Mouse (Mus musculus) thymus, adult 2 months (tissue): ENCODE measurements at regions not wholly inside any gene's neighbourhood (a gene's known extent, or its start where the extent isn't known, plus 50 kb on each side); places are given as distances from the start of the nearest gene placed in this dataset.

Source experiments
- DNase-seq: peaks from one replicate; pipeline ENCODE4 v3.0.0; 2021
- H3K27ac ChIP-seq: fragments of 200-500 bp; 2 replicates; pipeline ENCODE4 v1.5.1; 2012; ENCODE audit warnings: low read length, control low read depth; ENCODE audit not compliant: control insufficient read depth, insufficient read depth
- H3K27me3 ChIP-seq: fragments of 200-500 bp; 2 replicates; pipeline ENCODE4 v1.6.1; 2012; ENCODE audit warnings: mild to moderate bottlenecking, low read length, moderate library complexity, mixed read lengths; ENCODE audit not compliant: control insufficient read depth, insufficient read depth
- H3K36me3 ChIP-seq: fragments of 200-500 bp; 2 replicates; pipeline ENCODE4 v1.6.1; 2012; ENCODE audit warnings: mild to moderate bottlenecking, low read length, moderate library complexity; ENCODE audit not compliant: control insufficient read depth, insufficient read depth
- H3K4me1 ChIP-seq: fragments of 200-500 bp; replicated peaks from 2 replicates; pipeline ENCODE4 v1.6.1; 2012; ENCODE audit warnings: low read length; ENCODE audit not compliant: control insufficient read depth, insufficient read depth
- H3K4me3 ChIP-seq: fragments of 200-500 bp; 2 replicates; pipeline ENCODE4 v1.5.1; 2012; ENCODE audit warnings: mild to moderate bottlenecking, low read length, control low read depth, moderate library complexity; ENCODE audit not compliant: control insufficient read depth, insufficient read depth
- CTCF ChIP-seq: fragments of 200-500 bp; IDR thresholded peaks from 2 replicates; pipeline ENCODE4 v1.5.1; 2012; ENCODE audit warnings: mild to moderate bottlenecking, control low read depth, low read length, moderate library complexity, borderline replicate concordance; ENCODE audit not compliant: control insufficient read depth, poor library complexity, insufficient read depth; ENCODE audit errors: extremely low read depth
- POLR2A ChIP-seq: fragments of 200-500 bp; IDR thresholded peaks from 2 replicates; pipeline ENCODE4 v1.6.1; 2012; ENCODE audit warnings: mild to moderate bottlenecking, low read length, control low read depth, moderate library complexity; ENCODE audit not compliant: control insufficient read depth, poor library complexity, insufficient read depth; ENCODE audit errors: extremely low read depth
- WGBS: fragments of 180-500 bp; shearing (Covaris S2); methylation state at CpG from one replicate; pipeline ENCODE4 v1.1.7; 2018; 5-methylcytosine and 5-hydroxymethylcytosine counted together

DNA sequence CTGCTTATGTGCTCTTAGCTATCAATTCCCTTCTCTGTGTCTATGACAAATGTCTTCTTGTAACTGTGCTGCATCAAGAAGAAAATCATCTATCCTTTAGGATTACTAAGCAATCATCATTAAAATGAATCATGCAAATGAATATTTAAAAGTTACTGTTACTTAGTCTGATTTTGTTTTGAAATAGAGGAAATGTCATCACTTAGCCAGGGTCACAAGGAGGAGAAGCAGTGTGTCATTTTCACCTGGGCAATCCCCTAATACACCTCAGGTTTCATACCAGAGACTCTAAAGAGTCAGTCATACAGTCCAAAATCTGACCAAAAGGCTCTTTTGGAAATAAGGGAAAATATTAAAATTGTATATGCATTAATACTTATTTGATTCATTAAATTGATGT lies 74.2 kb upstream of the Klf6 start:
- no peak for TF ChIP-seq POLR2A
- TF ChIP-seq CTCF = no peak
- no peak for DNase-seq
- Histone ChIP-seq H3K4me3 (no peak overlapping the region), H3K27me3 (no peaks in the 10 kb centered on the region), H3K4me1 (no peaks in the 10 kb centered on the region), H3K36me3 (no peaks in the 10 kb centered on the region), H3K27ac (no peak overlapping the region)

DNA sequence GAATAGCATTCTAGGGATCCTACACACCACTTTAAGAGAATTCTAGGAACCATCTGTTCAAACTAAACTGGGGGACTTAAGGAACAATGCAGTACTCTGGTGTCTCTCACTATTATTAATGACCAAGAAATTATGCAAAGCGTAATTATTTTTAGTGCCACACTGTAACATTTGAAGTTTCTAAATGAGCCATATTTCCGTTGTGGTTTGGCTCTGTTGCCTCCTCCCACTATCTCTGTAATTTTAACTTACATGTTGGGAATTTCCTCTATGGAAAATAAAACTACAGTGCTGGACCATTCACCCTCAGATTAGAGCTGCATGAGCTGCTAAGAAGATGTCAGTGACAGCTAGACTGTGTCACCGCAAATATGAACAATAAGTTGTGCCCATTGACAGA lies 72.0 kb upstream of the Klf6 start:
- Histone ChIP-seq H3K36me3 (no peaks in the 10 kb centered on the region), H3K4me3 (no peak overlapping the region), H3K27me3 (no peaks in the 10 kb centered on the region), H3K4me1 (no peaks in the 10 kb centered on the region), H3K27ac (no peak overlapping the region)
- no peak for TF ChIP-seq POLR2A
- TF ChIP-seq CTCF = no peak
- DNase-seq = no peak
- WGBS = 74% methylated on average over 3 of the region's 3 CpGs

- no peaks in the 10 kb centered on the region for H3K36me3 ChIP-seq
- TF ChIP-seq CTCF (no peak), POLR2A (no peak)
- H3K4me1 ChIP-seq = peaks cover 4% of the 10 kb centered on the region
- H3K4me3 ChIP-seq = no peak overlapping the region
- WGBS = 94% methylated on average over 7 of the region's 7 CpGs
- no peak for DNase-seq
- no peak overlapping the region for H3K27ac ChIP-seq
- no peaks in the 10 kb centered on the region for H3K27me3 ChIP-seq
Measured at GRCm38 (mm10) chr13:5802079-5802478, 59.2 kb upstream of the Klf6 start.

DNA sequence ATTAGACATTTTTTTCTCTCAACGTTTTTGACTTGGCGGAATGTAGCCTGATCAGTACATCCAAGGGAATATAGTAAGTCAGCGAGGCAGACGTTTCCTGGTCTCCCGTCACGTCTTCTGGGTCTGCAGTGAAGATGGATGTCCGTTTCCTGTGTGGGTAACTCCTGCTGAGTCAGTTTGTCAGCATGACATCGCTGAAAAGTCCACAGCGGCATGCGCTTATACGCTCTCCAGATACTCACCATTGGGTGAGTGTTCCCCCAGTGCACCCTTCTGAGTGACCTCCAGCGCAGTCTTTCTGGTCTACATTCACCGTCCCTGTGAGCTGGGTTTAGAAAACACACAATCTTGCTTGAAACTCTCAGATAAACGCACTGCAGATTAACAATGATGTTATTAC lies 58.5 kb upstream of the Klf6 start:
- WGBS = 59% methylated on average over 14 of the region's 14 CpGs
- Histone ChIP-seq H3K4me1 (peaks cover 4% of the 10 kb centered on the region), H3K27ac (no peak overlapping the region), H3K4me3 (no peak overlapping the region), H3K36me3 (no peaks in the 10 kb centered on the region), H3K27me3 (no peaks in the 10 kb centered on the region)
- DNase-seq = no peak
- TF ChIP-seq POLR2A = no peak
- TF ChIP-seq CTCF = no peak

DNA sequence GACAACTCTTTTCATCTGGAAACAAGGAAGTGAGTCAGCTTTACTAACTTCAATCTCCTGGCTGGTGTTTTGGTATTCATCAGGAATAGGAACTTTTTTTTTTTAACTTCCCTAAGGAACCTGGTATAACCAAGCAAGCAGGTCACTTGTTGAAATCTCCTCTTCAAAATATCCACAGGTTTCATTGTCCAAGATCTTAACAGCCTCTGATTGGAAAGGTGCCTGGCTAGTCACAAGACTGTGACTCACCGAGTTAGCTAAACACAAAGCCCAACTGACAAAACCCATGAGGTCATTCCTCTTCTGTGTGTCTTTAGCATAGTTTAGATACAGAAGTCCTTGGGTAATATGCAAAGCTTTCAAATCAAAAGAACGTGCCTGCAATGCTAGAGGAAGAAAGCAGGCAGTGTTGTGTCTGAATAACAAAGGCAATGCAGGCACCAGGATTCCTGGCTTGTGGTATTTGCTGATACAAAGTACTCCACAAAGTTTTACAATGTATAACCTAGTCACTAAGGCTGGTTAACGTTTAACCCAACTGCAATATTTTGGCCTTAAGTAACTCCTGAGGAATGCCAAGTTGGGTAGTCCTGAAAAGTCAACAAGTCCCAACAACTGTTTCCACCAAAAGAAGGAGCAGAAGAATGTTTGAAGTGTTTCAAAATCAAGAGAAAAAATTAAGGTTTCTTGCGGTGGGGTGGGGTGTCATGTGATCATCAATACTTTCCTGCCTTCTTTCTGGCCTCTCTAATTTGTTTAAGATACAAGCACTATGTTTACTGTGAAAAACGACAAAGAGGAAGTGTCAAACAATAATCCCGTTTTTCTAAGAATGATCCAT lies 57.5 kb upstream of the Klf6 start:
- WGBS = 40% methylated on average over 6 of the region's 6 CpGs
- no peak for DNase-seq
- Histone ChIP-seq H3K4me1 (peaks cover 4% of the 10 kb centered on the region), H3K27me3 (no peaks in the 10 kb centered on the region), H3K27ac (no peak overlapping the region), H3K4me3 (no peak overlapping the region), H3K36me3 (no peaks in the 10 kb centered on the region)
- TF ChIP-seq POLR2A (no peak), CTCF (no peak)

GRCm38 (mm10) chr13:5804381-5804941 lies 56.8 kb upstream of the Klf6 start:
- Histone ChIP-seq H3K4me3 (no peak overlapping the region), H3K4me1 (peaks cover 4% of the 10 kb centered on the region), H3K27me3 (no peaks in the 10 kb centered on the region), H3K36me3 (no peaks in the 10 kb centered on the region), H3K27ac (peak overlapping the region; percentile 44; the same call in 1 of the 2 replicates)
- WGBS = 31% methylated on average over 7 of the region's 7 CpGs
- DNase-seq = no peak
- TF ChIP-seq POLR2A (no peak), CTCF (no peak)
